Mouse (Mus musculus): Measurements from ENCODE around the gene Slc25a11. TPM values are rescaled to one million over a fixed set of nuclear protein-coding genes. Genes with fewer than 3 reads are reported as not detected.

Gene Slc25a11
- polyA plus RNA-seq, 1 experiment from 2014 or later, result 210 TPM

- ATAC-seq, result no peak
- no peaks in the 10 kb centered on the region for H3K27me3 ChIP-seq (replicated peaks; ENCODE audit: control insufficient read depth, insufficient read depth, low read length)
- WGBS, result 84% methylated on average over 7 of the region's 7 CpGs
- H3K4me3 ChIP-seq (ENCODE audit: low read depth, low read length), result no peak overlapping the region
- peak; percentile 57 for TF ChIP-seq CTCF (IDR thresholded peaks at IDR 0.05; ENCODE audit: low read depth)
- no peak overlapping the region for H3K4me2 ChIP-seq (replicated peaks; ENCODE audit: low read depth)
- no peak overlapping the region for H3K27ac ChIP-seq (ENCODE audit: low read depth, low read length)
- H3K9ac ChIP-seq (ENCODE audit: low read depth, low read length), result no peak overlapping the region
- H3K4me1 ChIP-seq (replicated peaks; ENCODE audit: control insufficient read depth, insufficient read depth, low read length), result peaks cover 8% of the 10 kb centered on the region
- peaks cover 56% of the 10 kb centered on the region for H3K36me3 ChIP-seq (ENCODE audit: control insufficient read depth, insufficient read depth)
- H3K9me3 ChIP-seq (ENCODE audit: control insufficient read depth), result no peaks in the 10 kb centered on the region
Observed at GRCm38 (mm10) chr11:70612505-70612904, 34.8 kb downstream of the Slc25a11 start.

- TF ChIP-seq CTCF (IDR thresholded peaks at IDR 0.05; ENCODE audit: low read depth), result peak; percentile 44
- H3K27me3 ChIP-seq (replicated peaks; ENCODE audit: control insufficient read depth, insufficient read depth, low read length), result no peaks in the 10 kb centered on the region
- H3K27ac ChIP-seq (ENCODE audit: low read depth, low read length), result no peak overlapping the region
- no peak overlapping the region for H3K4me2 ChIP-seq (replicated peaks; ENCODE audit: low read depth)
- no peak overlapping the region for H3K9ac ChIP-seq (ENCODE audit: low read depth, low read length)
- peaks cover 8% of the 10 kb centered on the region for H3K4me1 ChIP-seq (replicated peaks; ENCODE audit: control insufficient read depth, insufficient read depth, low read length)
- WGBS, result 81% methylated on average over 4 of the region's 4 CpGs
- H3K4me3 ChIP-seq (ENCODE audit: low read depth, low read length), result no peak overlapping the region
- ATAC-seq, result no peak
- H3K9me3 ChIP-seq (ENCODE audit: control insufficient read depth), result no peaks in the 10 kb centered on the region
- peaks cover 74% of the 10 kb centered on the region for H3K36me3 ChIP-seq (ENCODE audit: control insufficient read depth, insufficient read depth)
Observed at GRCm38 (mm10) chr11:70610752-70611151, 36.5 kb downstream of the Slc25a11 start.

GRCm38 (mm10) chr11:70608381-70609066 lies 38.8 kb downstream of the Slc25a11 start:
- ATAC-seq, result no peak
- Histone ChIP-seq H3K4me3 (ENCODE audit: low read depth, low read length) (no peak overlapping the region), H3K9ac (ENCODE audit: low read depth, low read length) (no peak overlapping the region), H3K27ac (ENCODE audit: low read depth, low read length) (no peak overlapping the region), H3K9me3 (ENCODE audit: control insufficient read depth) (no peaks in the 10 kb centered on the region), H3K4me2 (replicated peaks; ENCODE audit: low read depth) (no peak overlapping the region), H3K4me1 (replicated peaks; ENCODE audit: control insufficient read depth, insufficient read depth, low read length) (no peaks in the 10 kb centered on the region), H3K36me3 (ENCODE audit: control insufficient read depth, insufficient read depth) (peaks cover 93% of the 10 kb centered on the region), H3K27me3 (replicated peaks; ENCODE audit: control insufficient read depth, insufficient read depth, low read length) (no peaks in the 10 kb centered on the region)
- whole genome bisulfite sequencing, result 90% methylated on average over 26 of the region's 26 CpGs
- TF ChIP-seq CTCF (IDR thresholded peaks at IDR 0.05; ENCODE audit: low read depth), result peak; percentile 65

GRCm38 (mm10) chr11:70607611-70608010 lies 39.7 kb downstream of the Slc25a11 start:
- H3K27ac ChIP-seq (ENCODE audit: low read depth, low read length), result no peak overlapping the region

GRCm38 (mm10) chr11:70606717-70607116 lies 40.6 kb downstream of the Slc25a11 start:
- 83% methylated on average over 12 of the region's 12 CpGs for WGBS
- Histone ChIP-seq H3K36me3 (ENCODE audit: control insufficient read depth, insufficient read depth) (peaks cover 91% of the 10 kb centered on the region), H3K4me1 (replicated peaks; ENCODE audit: control insufficient read depth, insufficient read depth, low read length) (no peaks in the 10 kb centered on the region), H3K27me3 (replicated peaks; ENCODE audit: control insufficient read depth, insufficient read depth, low read length) (no peaks in the 10 kb centered on the region), H3K27ac (ENCODE audit: low read depth, low read length) (no peak overlapping the region), H3K4me3 (ENCODE audit: low read depth, low read length) (no peak overlapping the region), H3K9ac (ENCODE audit: low read depth, low read length) (no peak overlapping the region), H3K9me3 (ENCODE audit: control insufficient read depth) (no peaks in the 10 kb centered on the region), H3K4me2 (replicated peaks; ENCODE audit: low read depth) (no peak overlapping the region)
- TF ChIP-seq CTCF (IDR thresholded peaks at IDR 0.05; ENCODE audit: low read depth), result no peak
- no peak for ATAC-seq

More at GRCm38 (mm10) chr11:70607611-70608010, 39.7 kb downstream of the Slc25a11 start:
- H3K4me2 ChIP-seq (replicated peaks; ENCODE audit: low read depth), result no peak overlapping the region
- TF ChIP-seq CTCF (IDR thresholded peaks at IDR 0.05; ENCODE audit: low read depth), result no peak
- no peak for ATAC-seq
- 89% methylated on average over 9 of the region's 9 CpGs for whole genome bisulfite sequencing
- no peaks in the 10 kb centered on the region for H3K4me1 ChIP-seq (replicated peaks; ENCODE audit: control insufficient read depth, insufficient read depth, low read length)
- H3K9ac ChIP-seq (ENCODE audit: low read depth, low read length), result no peak overlapping the region
- no peaks in the 10 kb centered on the region for H3K9me3 ChIP-seq (ENCODE audit: control insufficient read depth)
- peaks cover 90% of the 10 kb centered on the region for H3K36me3 ChIP-seq (ENCODE audit: control insufficient read depth, insufficient read depth)
- H3K27me3 ChIP-seq (replicated peaks; ENCODE audit: control insufficient read depth, insufficient read depth, low read length), result no peaks in the 10 kb centered on the region
- no peak overlapping the region for H3K4me3 ChIP-seq (ENCODE audit: low read depth, low read length)

- Histone ChIP-seq H3K9me3 (ENCODE audit: control insufficient read depth) (no peaks in the 10 kb centered on the region), H3K4me3 (ENCODE audit: low read depth, low read length) (no peak overlapping the region), H3K4me2 (replicated peaks; ENCODE audit: low read depth) (no peak overlapping the region), H3K27me3 (replicated peaks; ENCODE audit: control insufficient read depth, insufficient read depth, low read length) (no peaks in the 10 kb centered on the region), H3K27ac (ENCODE audit: low read depth, low read length) (no peak overlapping the region), H3K4me1 (replicated peaks; ENCODE audit: control insufficient read depth, insufficient read depth, low read length) (no peaks in the 10 kb centered on the region), H3K9ac (ENCODE audit: low read depth, low read length) (no peak overlapping the region), H3K36me3 (ENCODE audit: control insufficient read depth, insufficient read depth) (peaks cover 81% of the 10 kb centered on the region)
- 0 out of 2 replicates have a peak, but pooled peaks have one; percentile 20 for ATAC-seq
- WGBS, result 53% methylated on average over 14 of the region's 14 CpGs
- TF ChIP-seq CTCF (IDR thresholded peaks at IDR 0.05; ENCODE audit: low read depth), result peak; percentile 99
Observed at GRCm38 (mm10) chr11:70605024-70605566, 42.2 kb downstream of the Slc25a11 start.
